8 mouse cellular contexts compared by ENCODE assay signal in the genomic region with DNA sequence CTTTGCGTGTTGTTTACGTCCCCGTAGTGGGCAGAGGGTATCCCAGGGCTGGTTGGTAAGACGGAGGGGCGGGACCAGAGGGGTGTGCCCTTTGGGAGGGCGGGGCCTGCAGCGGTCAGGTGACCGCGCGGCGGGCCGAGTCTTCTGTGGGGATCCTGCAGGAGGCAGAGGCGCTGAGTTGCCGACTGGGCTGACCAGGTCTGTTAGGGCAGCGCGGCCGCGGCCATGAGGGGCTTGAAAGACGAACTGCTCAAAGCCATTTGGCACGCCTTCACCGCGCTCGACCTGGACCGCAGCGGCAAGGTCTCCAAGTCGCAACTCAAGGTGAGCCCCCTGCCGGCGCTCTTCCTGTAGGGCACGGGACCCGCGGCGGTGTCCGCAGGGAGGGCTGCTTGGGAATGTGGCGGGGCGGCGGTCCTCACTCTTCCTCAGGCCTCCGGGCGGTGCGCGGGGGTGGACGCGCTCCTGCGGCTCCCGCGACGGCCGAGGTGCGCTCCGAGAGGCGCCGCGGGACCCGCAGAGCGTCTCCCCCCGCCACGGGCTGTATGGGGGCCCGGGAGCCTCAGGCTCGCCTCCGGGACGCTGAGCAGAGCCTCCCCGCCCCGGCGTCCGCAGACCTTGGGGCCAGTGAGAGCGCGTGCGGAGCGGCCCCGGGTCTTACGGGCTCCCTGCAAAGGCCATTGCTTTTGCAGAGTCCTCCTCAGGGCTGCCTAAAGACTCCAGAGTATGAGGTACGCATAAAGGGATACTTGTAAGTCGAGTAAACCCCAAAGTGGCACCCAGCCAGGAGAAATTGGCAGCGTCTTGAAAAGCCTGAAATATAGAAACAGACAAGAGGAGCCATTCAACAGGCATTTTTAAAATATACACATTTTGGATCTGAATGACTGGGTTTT. TPM values are rescaled to one million over a fixed set of nuclear protein-coding genes. Genes with fewer than 3 reads are reported as not detected.
DNase-seq lines count a peak whose midpoint lies in the region; ATAC-seq lines count a peak whose summit lies in the region.

Swap70 (plus strand) TSS at position 126 of the 896 bp plus-strand sequence.

- peak within 1 kb of the TSS; percentile 92 for H3K4me2 ChIP-seq in hindbrain, embryonic 12.5 days (replicated peaks)

- peak; percentile 99 for ATAC-seq in hindbrain, embryonic 12.5 days (ENCODE audit: low FRiP score)

- no peaks in the 10 kb centered on the region; the same call in 1 of the 2 replicates for H3K27me3 ChIP-seq in hindbrain, embryonic 12.5 days

- no peaks in the 10 kb centered on the region for H3K36me3 ChIP-seq in hindbrain, embryonic 12.5 days

- under 1% methylated on average over 68 of the region's 73 CpGs for WGBS in hindbrain, embryonic 12.5 days

- H3K9ac ChIP-seq in hindbrain, embryonic 12.5 days, result peak within 1 kb of the TSS; percentile 88

- DNase-seq in MN1 (ENCODE audit: low spot score), result peak; percentile 88
- DNase-seq in cerebellum, adult 9-11 months, result peak; percentile 71
- peak; percentile 48 to 77 for DNase-seq in frontal cortex, postnatal 10 days (ENCODE audit: low spot score in 2 of 2)
- peak; percentile 67 for DNase-seq in layer of hippocampus, postnatal 14 days (ENCODE audit: low spot score in 2 of 2)
- peak; percentile 90 for DNase-seq in lung, postnatal 14 days
- DNase-seq in retina, adult 2 months (ENCODE audit: low read depth, low spot score), result peak; percentile 44
- DNase-seq in thymus, postnatal 36 days, result peak; percentile 83 to 85

- H3K4me1 ChIP-seq in hindbrain, embryonic 12.5 days, result peaks cover 3% of the 10 kb centered on the region; the same call in 1 of the 2 replicates

- H3K4me3 ChIP-seq in hindbrain, embryonic 12.5 days, result peak within 1 kb of the TSS; percentile 80

- peak within 1 kb of the TSS; percentile 77 for H3K27ac ChIP-seq in hindbrain, embryonic 12.5 days

- H3K9me3 ChIP-seq in hindbrain, embryonic 12.5 days (replicated peaks), result no peaks in the 10 kb centered on the region

RNA-seq across cellular contexts. Expression of gene Swap70, which starts in this region (rescaled TPM):
- polyA plus RNA-seq in hindbrain, embryonic 12.5 days (2016; fragmentation: Nextera tagmentation; extraction: Ambion mirVana), result 20.7 and 23.3 TPM in 2 replicates
- 10 to 100 TPM; 12.1 to 14.6 TPM for total RNA-seq in layer of hippocampus, postnatal 14 days (2021)

Comparison
In these comparisons a context has a peak if more than half of its experiments do, and no peak if none do; other contexts are left out.
1. Peak in every context shown above with its lines: DNase-seq, ATAC-seq, H3K4me3 ChIP-seq and H3K27ac ChIP-seq.